Mouse (Mus musculus) adrenal gland, postnatal 14 days (tissue): Measurements from ENCODE around the gene Rtl8c. TPM values are rescaled to one million over a fixed set of nuclear protein-coding genes. Genes with fewer than 3 reads are reported as not detected.
"Not testable (repeated sequence)": the region's sequence is repeated elsewhere in the genome, so short reads cannot be mapped to it uniquely, and the experiment has no call there.

ENCODE experiments used
- DNase-seq: peaks from one replicate; pipeline ENCODE4 v3.0.0; 2021; ENCODE audit warnings: mixed read lengths
- long read RNA-seq, 2 experiments: library from polyadenylated mRNA; stranded (forward); transcript quantifications; one replicate each; pipeline ENCODE4 v2.0.0; 2021
- total RNA-seq: library from RNA; stranded (reverse); gene quantifications from 2 replicates; pipeline ENCODE4 v1.2.3, GENCODE M21; 2021

Rtl8c gene
- total RNA-seq, result 75.8 and 104 TPM in 2 replicates
- long read RNA-seq, experiment 1, partial matches to known transcripts, result 21 of 51 reads
- long read RNA-seq, experiment 1, other reads (novel, unspliced or antisense), result 28 of 51 reads
- long read RNA-seq, experiment 2, partial matches to known transcripts, result 24 of 55 reads
- long read RNA-seq, experiment 2, other reads (novel, unspliced or antisense), result 28 of 55 reads

GRCm38 (mm10) chrX:53607242-53608121 lies at the start of gene Rtl8c:
Gene Rtl8c, plus strand, starts transcription at chrX:53608032.
- DNase-seq, result peak; percentile 80

- no peak for DNase-seq
Measured at GRCm38 (mm10) chrX:53579311-53579710, 28.5 kb upstream of the Rtl8c start.

DNA sequence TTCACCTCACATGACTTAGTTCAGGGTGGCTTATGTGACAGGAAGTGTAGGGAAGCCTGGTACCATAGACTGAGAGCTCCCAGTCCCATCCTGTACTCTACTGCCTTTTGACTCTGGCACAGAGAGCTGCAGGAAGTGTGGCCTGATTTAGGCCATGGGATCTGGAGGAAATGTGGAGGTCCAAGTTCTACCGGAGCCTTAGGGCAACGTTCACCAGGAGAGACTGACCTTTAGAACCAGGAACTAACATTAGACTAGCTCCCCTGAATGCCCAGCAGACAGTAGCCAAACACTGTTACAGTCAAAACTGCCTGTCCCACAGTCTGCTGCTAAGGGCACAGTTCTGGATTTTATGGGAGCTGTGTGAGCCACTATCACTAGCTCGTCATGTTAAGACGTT lies 26.4 kb upstream of the Rtl8c start:
- not testable (repeated sequence) for DNase-seq

GRCm38 (mm10) chrX:53583404-53583803 lies 24.4 kb upstream of the Rtl8c start:
- DNase-seq, result not testable (repeated sequence)

DNA sequence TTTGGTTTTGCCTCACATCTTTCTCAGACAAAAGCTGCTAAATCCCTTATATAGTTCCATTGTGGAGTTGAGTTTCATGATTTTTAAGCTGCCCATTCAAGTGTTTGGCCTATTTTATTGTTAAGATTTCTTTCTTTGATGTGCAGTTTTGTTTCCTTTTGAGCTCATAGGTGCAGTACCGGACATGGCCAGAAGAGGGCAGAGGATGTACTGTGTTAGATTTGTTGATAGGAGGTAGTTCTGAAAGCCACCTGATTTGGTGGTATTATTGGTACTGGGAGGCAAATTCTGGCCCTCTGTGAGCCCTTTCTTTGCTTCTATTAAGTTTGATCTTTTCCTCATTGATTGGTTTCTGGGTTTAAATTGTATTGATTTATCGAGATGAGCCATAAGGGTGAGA lies 7.8 kb upstream of the Rtl8c start:
- peak; percentile 76 for DNase-seq

GRCm38 (mm10) chrX:53606176-53606575 lies 1.7 kb upstream of the Rtl8c start:
- DNase-seq, result peak; percentile 44

DNA sequence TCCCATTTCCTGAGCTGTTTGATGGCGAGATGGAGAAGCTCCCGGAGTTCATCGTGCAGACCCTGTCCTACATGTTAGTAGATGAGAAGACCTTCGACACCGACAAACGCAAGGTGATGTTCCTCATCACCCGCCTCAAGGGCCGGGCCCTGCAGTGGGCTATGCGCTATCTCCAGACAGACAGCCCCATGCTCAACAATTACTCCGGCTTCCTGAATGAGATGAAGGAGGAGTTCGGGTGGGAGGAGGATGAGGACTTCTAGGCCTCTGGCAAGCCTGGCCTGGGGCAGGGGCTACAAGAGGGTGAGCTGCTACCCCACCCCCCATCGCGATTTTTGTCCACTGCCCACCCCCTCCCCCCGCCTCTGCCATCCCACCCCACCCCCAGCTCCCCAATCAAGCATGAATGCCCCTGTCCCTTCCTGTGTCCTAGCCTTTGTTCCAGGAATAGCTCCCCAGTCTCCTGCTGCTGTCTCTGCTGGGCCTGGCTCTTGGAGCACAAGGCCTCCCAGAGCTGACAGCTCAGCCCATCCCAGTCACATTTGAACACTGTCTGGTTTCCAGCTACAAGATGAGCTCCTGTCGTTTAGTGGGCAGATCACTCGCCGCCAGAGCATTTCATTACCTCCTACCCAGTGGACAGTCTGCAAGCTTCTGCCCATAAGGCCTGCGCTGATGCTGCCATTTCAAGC lies 436 bp downstream of the Rtl8c start:
- peak; percentile 17 for DNase-seq

GRCm38 (mm10) chrX:53608879-53609278 lies 1.0 kb downstream of the Rtl8c start, which contains the start of gene Gm14597:
Gene Gm14597, minus strand, starts transcription at chrX:53608979.
- DNase-seq, result not testable (repeated sequence)

GRCm38 (mm10) chrX:53610571-53610970 lies 2.7 kb downstream of the Rtl8c start:
- DNase-seq, result peak; percentile 70

GRCm38 (mm10) chrX:53611395-53611794 lies 3.6 kb downstream of the Rtl8c start:
- not testable (repeated sequence) for DNase-seq

DNA sequence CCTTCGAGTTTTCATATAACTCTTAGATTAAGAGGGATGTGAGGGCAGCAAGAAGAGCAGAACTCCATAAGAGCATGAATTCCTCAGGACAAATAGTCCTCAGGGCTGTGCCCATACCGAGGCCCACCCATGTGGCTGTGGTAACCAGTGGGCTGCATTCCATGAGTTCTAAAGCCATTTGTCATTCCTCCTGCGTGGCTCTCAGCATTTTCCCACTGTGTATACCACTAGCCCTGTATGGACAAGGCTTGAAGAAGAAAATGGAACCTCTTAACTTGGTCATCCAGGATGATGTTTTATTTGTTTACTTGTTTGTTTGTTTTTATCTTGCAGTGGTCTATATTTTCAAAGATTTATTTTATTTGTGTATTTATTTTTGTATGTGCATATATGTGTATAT lies 30.3 kb downstream of the Rtl8c start:
- DNase-seq, result not testable (repeated sequence)

- DNase-seq, result not testable (repeated sequence)
Measured at GRCm38 (mm10) chrX:53642604-53642979, 34.8 kb downstream of the Rtl8c start.

DNA sequence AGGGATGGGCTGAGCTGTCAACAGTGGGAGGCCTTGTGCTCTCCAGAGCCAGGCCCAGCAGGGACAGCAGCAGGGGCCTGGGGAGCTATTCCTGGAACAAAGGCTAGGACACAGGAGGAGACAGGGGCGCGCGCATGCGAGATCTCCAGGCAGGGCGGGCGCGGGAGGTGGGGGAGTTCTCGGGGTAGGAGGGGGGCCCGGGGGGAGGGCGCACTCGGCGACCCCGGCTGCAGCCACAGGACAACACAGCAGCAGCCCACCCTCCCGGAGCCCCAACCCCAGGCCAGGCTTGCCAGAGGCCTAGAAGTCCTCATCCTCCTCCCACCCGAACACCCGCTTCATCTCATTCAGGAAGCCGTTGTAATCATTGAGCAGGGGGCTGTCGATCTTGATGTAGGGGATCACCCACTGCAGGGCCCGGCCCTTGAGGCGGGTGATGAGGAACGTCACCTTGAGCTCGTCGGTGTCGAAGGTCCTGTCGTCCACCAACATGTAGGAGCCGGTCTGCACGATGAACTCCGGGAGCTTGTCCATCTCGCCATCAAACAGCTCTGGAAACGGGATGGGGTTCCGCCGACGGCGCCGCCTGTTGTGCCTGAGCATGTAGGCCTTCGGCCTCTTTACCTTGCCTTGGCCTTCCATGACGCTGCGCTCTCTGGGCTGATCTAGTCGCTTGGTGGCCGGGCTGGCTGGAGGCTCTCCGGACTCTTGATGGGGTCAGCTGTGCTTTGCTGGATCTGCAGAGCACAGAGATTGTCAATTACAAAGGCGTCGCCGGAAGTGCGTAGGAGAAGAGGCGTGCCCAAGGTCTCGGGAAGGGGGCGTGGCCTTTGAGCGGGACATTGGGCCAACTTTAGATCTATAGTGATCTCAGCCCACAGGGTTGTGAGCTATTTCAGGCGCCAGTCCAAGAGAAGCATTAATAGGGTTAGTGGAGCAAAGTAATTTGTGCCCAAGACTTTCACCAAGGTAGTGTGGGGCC lies 35.4 kb downstream of the Rtl8c start, which contains the start of gene Rtl8a:
Gene Rtl8a, minus strand, starts transcription at position 703 of the 982 bp plus-strand sequence.
- DNase-seq, result peak; percentile 89

GRCm38 (mm10) chrX:53645885-53646284 lies 38.1 kb downstream of the Rtl8c start:
- DNase-seq, result no peak

- not testable (repeated sequence) for DNase-seq
Measured at GRCm38 (mm10) chrX:53652917-53653316, 45.1 kb downstream of the Rtl8c start.

Other genes with a start within 250 kb of the Rtl8c start
- gene Mospd1, start 237.5 kb upstream of the Rtl8c start, total RNA-seq, result 25.5 and 27.0 TPM in 2 replicates
- gene Etd, start 173.1 kb upstream of the Rtl8c start, total RNA-seq, result not detected in 2 replicates
- not detected in 2 replicates for gene Gm14597, start 947 bp downstream of the Rtl8c start, total RNA-seq
- 141 and 165 TPM in 2 replicates for gene Rtl8a, start 35.6 kb downstream of the Rtl8c start, total RNA-seq
- 98.2 and 103 TPM in 2 replicates for gene Rtl8b, start 62.4 kb downstream of the Rtl8c start, total RNA-seq
- gene 4930502E18Rik, start 116.8 kb downstream of the Rtl8c start, total RNA-seq, result not detected in 2 replicates
- gene 1700013H16Rik, start 149.8 kb downstream of the Rtl8c start, total RNA-seq, result not detected in 2 replicates
- not detected in 2 replicates for gene Zfp36l3, start 168.4 kb downstream of the Rtl8c start, total RNA-seq
- 1.0 and 2.4 TPM in 2 replicates for gene Xlr, start 189.7 kb downstream of the Rtl8c start, total RNA-seq